Mouse (Mus musculus): Measurements from ENCODE around the gene Cpt1a. TPM values are rescaled to one million over a fixed set of nuclear protein-coding genes. Genes with fewer than 3 reads are reported as not detected.

Cpt1a gene
- 6.1 and 7.1 TPM in 2 replicates for polyA plus RNA-seq (2021; fragmentation: Nextera tagmentation)
- long read RNA-seq, experiment 1, full-length matches to known transcripts: 24 of 30 reads
- long read RNA-seq, experiment 1, partial matches to known transcripts: 3 of 30 reads
- long read RNA-seq, experiment 1, other reads (novel, unspliced or antisense): 3 of 30 reads
- long read RNA-seq, experiment 2, full-length matches to known transcripts: 4 of 12 reads
- long read RNA-seq, experiment 2, partial matches to known transcripts: 8 of 12 reads
- long read RNA-seq, experiment 2, other reads (novel, unspliced or antisense): 0 of 12 reads

GRCm38 (mm10) chr19:3322261-3322969 is at the start of gene Cpt1a:
Cpt1a (plus strand) TSS chr19:3322334.

GRCm38 (mm10) chr19:3282572-3283467 is 39.3 kb upstream of the Cpt1a start, which contains the start of the genes Mrpl21 and Ighmbp2:
Mrpl21 (plus strand) TSS chr19:3282901.
Ighmbp2 (minus strand) TSS chr19:3283017.

GRCm38 (mm10) chr19:3388629-3389057 is 66.5 kb downstream of the Cpt1a start, which contains the start of gene Tesmin:
Tesmin (plus strand) TSS chr19:3388857.

GRCm38 (mm10) chr19:3414268-3414733 is 92.2 kb downstream of the Cpt1a start, which contains the start of gene Gal:
Gal (minus strand) TSS chr19:3414544.

Other genes with a start within 250 kb of the Cpt1a start
- gene Mrpl21, start 39.4 kb upstream of the Cpt1a start, polyA plus RNA-seq (2021; fragmentation: Nextera tagmentation): 126 and 144 TPM in 2 replicates
- gene Ighmbp2, start 39.3 kb upstream of the Cpt1a start, polyA plus RNA-seq (2021; fragmentation: Nextera tagmentation): 3.6 and 4.0 TPM in 2 replicates
- gene Tesmin, start 66.5 kb downstream of the Cpt1a start, polyA plus RNA-seq (2021; fragmentation: Nextera tagmentation): 0.09 TPM in 1 of 2 replicates, not detected in the other
- 0.99 TPM in 1 of 2 replicates, not detected in the other for gene Gal, start 92.2 kb downstream of the Cpt1a start, polyA plus RNA-seq (2021; fragmentation: Nextera tagmentation)

Data from left cerebral cortex, adult 6 months (tissue).